Mouse (Mus musculus) MEL (cell line): Measurements from ENCODE around the gene Zfp367. TPM values are rescaled to one million over a fixed set of nuclear protein-coding genes. Genes with fewer than 3 reads are reported as not detected.

Experiments used
- DNase-seq: peaks from one replicate; pipeline ENCODE4 v3.0.0; 2011; ENCODE audit warnings: low read depth, low spot score
- H3K27ac ChIP-seq: 2 replicates; pipeline ENCODE4 v1.5.1; 2012; ENCODE audit warnings: low read depth, mild to moderate bottlenecking, control low read depth, low read length, moderate library complexity; ENCODE audit not compliant: control insufficient read depth
- H3K27me3 ChIP-seq, 2 experiments: fragments of 150-350 bp in 1 of 2; sonication (generic) in 1 of 2; 2 replicates each; pipeline ENCODE4 v1.6.1; 2012; ENCODE audit warnings: low read length in 2 of 2, mild to moderate bottlenecking in 2 of 2, improper control_type of control experiment in 1 of 2, moderate library complexity in 1 of 2; ENCODE audit not compliant: insufficient read depth in 2 of 2, control insufficient read depth in 1 of 2
- H3K36me3 ChIP-seq, 2 experiments: 2 replicates each; pipeline ENCODE4 v1.6.1; 2012 to 2014; ENCODE audit warnings: low read length in 2 of 2, improper control_type of control experiment in 1 of 2, inconsistent platforms in 1 of 2, mild to moderate bottlenecking in 1 of 2; ENCODE audit not compliant: insufficient read depth in 2 of 2, control insufficient read depth in 1 of 2
- H3K4me1 ChIP-seq, 2 experiments: fragments of 150-350 bp in 1 of 2; sonication (generic) in 1 of 2; 2 replicates each; pipeline ENCODE4 v1.6.1; 2012; ENCODE audit warnings: low read length in 2 of 2, improper control_type of control experiment in 1 of 2, mild to moderate bottlenecking in 1 of 2; ENCODE audit not compliant: insufficient read depth in 2 of 2, control insufficient read depth in 1 of 2
- H3K4me3 ChIP-seq, 2 experiments: fragments of 150-350 bp in 1 of 2; sonication (generic) in 1 of 2; 2 replicates each; pipeline ENCODE4 v1.5.1; 2012; ENCODE audit warnings: low read depth in 2 of 2, low read length in 2 of 2, mild to moderate bottlenecking in 2 of 2, moderate library complexity in 2 of 2, control low read depth in 1 of 2, improper control_type of control experiment in 1 of 2; ENCODE audit not compliant: control insufficient read depth in 1 of 2, insufficient read depth in 1 of 2
- H3K79me2 ChIP-seq: 2 replicates; pipeline ENCODE4 v1.6.1; 2012; ENCODE audit warnings: mild to moderate bottlenecking, low read length, moderate library complexity; ENCODE audit not compliant: control insufficient read depth, poor library complexity, insufficient read depth
- H3K9ac ChIP-seq: 2 replicates; pipeline ENCODE4 v1.6.1; 2012; ENCODE audit warnings: low read depth, mild to moderate bottlenecking, control low read depth, low read length, moderate library complexity; ENCODE audit not compliant: control insufficient read depth, poor library complexity, severe bottlenecking
- H3K9me3 ChIP-seq: fragments of 150-350 bp; sonication (generic); replicated peaks from 2 replicates; pipeline ENCODE4 v1.6.1; 2012; ENCODE audit warnings: mild to moderate bottlenecking, low read length, improper control_type of control experiment, moderate library complexity; ENCODE audit not compliant: insufficient read depth
- CHD1 ChIP-seq: IDR thresholded peaks from 2 replicates; pipeline ENCODE4 v1.6.1; 2012; ENCODE audit warnings: low read depth, mild to moderate bottlenecking, inconsistent platforms, low read length, improper control_type of control experiment
- CTCF ChIP-seq, 3 experiments: IDR thresholded peaks in 2 of 3; conservative IDR thresholded peaks in 1 of 3; 2 replicates each; pipeline ENCODE4 v1.5.1; 2011 to 2012; ENCODE audit warnings: low read length in 3 of 3, low read depth in 2 of 3, mild to moderate bottlenecking in 2 of 3, improper control_type of control experiment in 1 of 3, inconsistent platforms in 1 of 3, mixed read lengths in 1 of 3, moderate library complexity in 1 of 3; ENCODE audit not compliant: control insufficient read depth in 1 of 3, insufficient read depth in 1 of 3, poor library complexity in 1 of 3, severe bottlenecking in 1 of 3
- ETS1 ChIP-seq: IDR thresholded peaks from 2 replicates; pipeline ENCODE4 v1.6.1; 2012; ENCODE audit warnings: low read depth, mild to moderate bottlenecking, inconsistent platforms, low read length, improper control_type of control experiment, moderate library complexity
- NELFE ChIP-seq: IDR thresholded peaks from 2 replicates; pipeline ENCODE4 v1.6.1; 2011; ENCODE audit warnings: low read depth, low read length, improper control_type of control experiment
- POLR2A ChIP-seq, 2 experiments: IDR thresholded peaks; 2 replicates each; pipeline ENCODE4 v1.6.1; 2011 to 2012; ENCODE audit warnings: low read length in 2 of 2, mild to moderate bottlenecking in 2 of 2, control low read depth in 1 of 2, improper control_type of control experiment in 1 of 2, low read depth in 1 of 2, moderate library complexity in 1 of 2; ENCODE audit not compliant: control insufficient read depth in 1 of 2, insufficient read depth in 1 of 2, poor library complexity in 1 of 2
- POLR2AphosphoS2 ChIP-seq: IDR thresholded peaks from 2 replicates; pipeline ENCODE4 v1.6.1; 2011; ENCODE audit warnings: low read length, improper control_type of control experiment
- RAD21 ChIP-seq: IDR thresholded peaks from 2 replicates; pipeline ENCODE4 v1.6.1; 2011; ENCODE audit warnings: mild to moderate bottlenecking, low read depth, low read length, improper control_type of control experiment
- SMC3 ChIP-seq: IDR thresholded peaks from 2 replicates; pipeline ENCODE4 v1.6.1; 2011; ENCODE audit warnings: low read depth, low read length, improper control_type of control experiment
- TAL1 ChIP-seq: IDR thresholded peaks from 2 replicates; pipeline ENCODE4 v1.6.1; 2012; ENCODE audit warnings: mild to moderate bottlenecking, inconsistent platforms, low read length, moderate library complexity, mixed read lengths
- UBTF ChIP-seq: IDR thresholded peaks from 2 replicates; pipeline ENCODE4 v1.6.1; 2012; ENCODE audit warnings: low read depth, mild to moderate bottlenecking, inconsistent platforms, low read length, improper control_type of control experiment, moderate library complexity, borderline replicate concordance; ENCODE audit not compliant: insufficient read depth
- USF2 ChIP-seq, 2 experiments: IDR thresholded peaks; 2 replicates each; pipeline ENCODE4 v1.6.1; 2011 to 2012; ENCODE audit warnings: improper control_type of control experiment in 2 of 2, low read length in 2 of 2, borderline replicate concordance in 1 of 2, inconsistent platforms in 1 of 2, low read depth in 1 of 2, mild to moderate bottlenecking in 1 of 2; ENCODE audit not compliant: insufficient read depth in 1 of 2
- ZNF384 ChIP-seq: IDR thresholded peaks from 2 replicates; pipeline ENCODE4 v1.6.1; 2012; ENCODE audit warnings: low read depth, mild to moderate bottlenecking, inconsistent platforms, low read length, improper control_type of control experiment
- polyA plus RNA-seq, 2 experiments: library from polyadenylated mRNA; stranded (reverse) in 1 of 2; unstranded in 1 of 2; fragments of >175 nt in 1 of 2; fragments of >200 nt in 1 of 2; gene quantifications; 2 replicates each; pipeline versions ENCODE4 v1.2.1 to v1.2.4; 2012; ENCODE audit warnings: low replicate concordance in 2 of 2, low read depth in 1 of 2; ENCODE audit not compliant: insufficient read length in 2 of 2, insufficient read depth in 1 of 2, missing spikeins in 1 of 2
- total RNA-seq: library from RNA; depleted of rRNA; stranded (reverse); fragments of 300-350 nt; gene quantifications from 2 replicates; pipeline ENCODE4 v1.2.3, GENCODE M21; 2012

Gene Zfp367
- total and polyA plus RNA-seq, 3 experiments = 23.4 to 28.4 TPM; not detected in 1

DNA sequence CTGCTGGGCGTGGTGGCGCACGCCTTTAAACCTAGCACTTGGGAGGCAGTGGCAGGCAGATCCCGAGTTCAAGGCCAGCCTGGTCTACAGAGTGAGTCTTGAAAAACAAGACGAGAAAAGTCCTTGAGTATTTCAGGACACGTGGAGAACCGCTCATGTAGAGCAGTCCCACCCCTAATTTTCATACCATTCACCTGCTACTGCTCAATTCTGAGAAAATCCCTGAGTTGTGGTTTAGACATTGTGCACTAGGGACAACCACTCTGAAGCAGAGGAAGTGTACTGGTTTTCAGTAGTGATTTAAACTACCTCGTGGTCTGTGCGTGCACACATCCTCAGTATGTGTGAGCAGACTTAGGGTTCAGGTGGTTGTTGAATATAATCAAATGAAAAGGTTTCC, 32.6 kb upstream of the Zfp367 start:
- TF ChIP-seq UBTF (no peak), POLR2AphosphoS2 (no peak), SMC3 (no peak), TAL1 (no peak), USF2 (IDR thresholded peaks at IDR 0.05; ENCODE audit: borderline replicate concordance in 1 of 2, insufficient read depth in 1 of 2, low read depth in 1 of 2, low read length in 2 of 2) (no peak), NELFE (no peak), POLR2A (IDR thresholded peaks at IDR 0.05; ENCODE audit: control insufficient read depth in 1 of 2, insufficient read depth in 1 of 2, low read depth in 1 of 2, low read length in 2 of 2, poor library complexity in 1 of 2) (no peak)
- Histone ChIP-seq H3K9me3 (no peaks in the 10 kb centered on the region), H3K4me1 (no peaks in the 10 kb centered on the region), H3K36me3 (no peaks in the 10 kb centered on the region; a peak in 1 of 4 replicates), H3K9ac (no peak overlapping the region), H3K27ac (no peak overlapping the region), H3K4me3 (no peak overlapping the region), H3K79me2 (no peaks in the 10 kb centered on the region), H3K27me3 (no peaks in the 10 kb centered on the region)
- DNase-seq = no peak

- DNase-seq = no peak
- no peak for TF ChIP-seq RAD21
- TF ChIP-seq CHD1 = no peak
- no peak for TF ChIP-seq ZNF384
- H3K9ac ChIP-seq = no peak overlapping the region
- H3K79me2 ChIP-seq = no peaks in the 10 kb centered on the region
- no peaks in the 10 kb centered on the region for H3K9me3 ChIP-seq
- H3K27ac ChIP-seq = no peak overlapping the region
- no peak overlapping the region for H3K4me3 ChIP-seq
- no peaks in the 10 kb centered on the region; a peak in 1 of 4 replicates for H3K36me3 ChIP-seq
- no peaks in the 10 kb centered on the region for H3K4me1 ChIP-seq
- H3K27me3 ChIP-seq = no peaks in the 10 kb centered on the region
These were observed 32.2 kb upstream of the Zfp367 start for GRCm38 (mm10) chr13:64185176-64185575.

GRCm38 (mm10) chr13:64184361-64184760, 31.4 kb upstream of the Zfp367 start:
- Histone ChIP-seq H3K9ac (no peak overlapping the region), H3K27me3 (no peaks in the 10 kb centered on the region), H3K79me2 (no peaks in the 10 kb centered on the region), H3K4me3 (no peak overlapping the region), H3K27ac (no peak overlapping the region), H3K9me3 (no peaks in the 10 kb centered on the region), H3K36me3 (no peaks in the 10 kb centered on the region; a peak in 1 of 4 replicates), H3K4me1 (no peaks in the 10 kb centered on the region)
- TF ChIP-seq ETS1 (no peak), CTCF (IDR thresholded peaks at IDR 0.05 in 2 of 3, conservative IDR thresholded peaks at IDR 0.05 in 1 of 3; ENCODE audit: control insufficient read depth in 1 of 3, insufficient read depth in 1 of 3, low read depth in 2 of 3, low read length in 3 of 3, poor library complexity in 1 of 3, severe bottlenecking in 1 of 3) (no peak)
- DNase-seq = no peak
